Mouse (Mus musculus) kidney, embryonic 14.5 days (tissue): Measurements from ENCODE around the gene Nxf2. TPM values are rescaled to one million over a fixed set of nuclear protein-coding genes. Genes with fewer than 3 reads are reported as not detected.

Source experiments
- polyA plus RNA-seq: library from polyadenylated mRNA; unstranded; fragments of >200 nt; fragmentation: Nextera tagmentation; extraction: Ambion mirVana; gene quantifications from 2 replicates; pipeline ENCODE4 v1.2.1, GENCODE M21; 2014

Gene Nxf2
- polyA plus RNA-seq, 1 experiment from 2014 or later, result 0.64 TPM

Other genes starting within 250 kb of the Nxf2 start
- gene Armcx1, start 246.8 kb downstream of the Nxf2 start, polyA plus RNA-seq, result 37.7 and 39.7 TPM in 2 replicates
- gene Armcx6, start 213.3 kb downstream of the Nxf2 start, polyA plus RNA-seq, result 15.1 and 20.3 TPM in 2 replicates
- 34.0 and 56.3 TPM in 2 replicates for gene Armcx3, start 208.2 kb downstream of the Nxf2 start, polyA plus RNA-seq
- gene Armcx2, start 155.5 kb downstream of the Nxf2 start, polyA plus RNA-seq, result 54.8 and 66.8 TPM in 2 replicates
- gene Zmat1, start 44.5 kb upstream of the Nxf2 start, polyA plus RNA-seq, result 4.5 and 6.7 TPM in 2 replicates
- not detected in 2 replicates for gene Gm15023, start 212.9 kb upstream of the Nxf2 start, polyA plus RNA-seq
- gene Tceal6, start 245.9 kb upstream of the Nxf2 start, polyA plus RNA-seq, result not detected in 2 replicates